Mouse (Mus musculus): ENCODE measurements at regions not wholly inside any gene's neighbourhood (a gene's known extent, or its start where the extent isn't known, plus 50 kb on each side); places are given as distances from the start of the nearest gene placed in this dataset.
A peak's percentile ranks its signal among the peaks of the same experiment; 100 is the strongest.

- ATAC-seq (ENCODE audit: low FRiP score), result no peak
- Histone ChIP-seq H3K4me1 (no peaks in the 10 kb centered on the region), H3K4me3 (replicated peaks) (no peak overlapping the region), H3K27me3 (replicated peaks) (no peaks in the 10 kb centered on the region), H3K27ac (replicated peaks) (no peak overlapping the region), H3K9me3 (replicated peaks) (no peaks in the 10 kb centered on the region), H3K36me3 (no peaks in the 10 kb centered on the region), H3K4me2 (no peak overlapping the region), H3K9ac (replicated peaks) (no peak overlapping the region)
- WGBS, result 44% methylated on average over 12 of the region's 12 CpGs
Measured at GRCm38 (mm10) chr10:17196205-17196604, 526.8 kb upstream of the Cited2 start.

GRCm38 (mm10) chr10:17196636-17197035 is 526.4 kb upstream of the Cited2 start:
- ATAC-seq (ENCODE audit: low FRiP score), result no peak
- 10% methylated on average over 1 of the region's 1 CpGs for WGBS
- H3K27ac ChIP-seq (replicated peaks), result no peak overlapping the region

GRCm38 (mm10) chr10:17200524-17201426 is 522.2 kb upstream of the Cited2 start:
- WGBS, result 73% methylated on average over 8 of the region's 8 CpGs
- no peak for ATAC-seq (ENCODE audit: low FRiP score)
- H3K9me3 ChIP-seq (replicated peaks), result no peaks in the 10 kb centered on the region

More at GRCm38 (mm10) chr10:17196636-17197035, 526.4 kb upstream of the Cited2 start:
- Histone ChIP-seq H3K9ac (replicated peaks) (no peak overlapping the region), H3K9me3 (replicated peaks) (no peaks in the 10 kb centered on the region), H3K4me3 (replicated peaks) (no peak overlapping the region), H3K36me3 (no peaks in the 10 kb centered on the region), H3K4me2 (no peak overlapping the region), H3K4me1 (no peaks in the 10 kb centered on the region), H3K27me3 (replicated peaks) (no peaks in the 10 kb centered on the region)

GRCm38 (mm10) chr10:17201427-17201745 is 521.6 kb upstream of the Cited2 start:
- ATAC-seq (ENCODE audit: low FRiP score), result no peak
- no peak overlapping the region for H3K4me2 ChIP-seq
- peaks cover 5% of the 10 kb centered on the region for H3K4me1 ChIP-seq
- no peak overlapping the region for H3K4me3 ChIP-seq (replicated peaks)
- 97% methylated on average over 1 of the region's 1 CpGs for WGBS
- no peak overlapping the region for H3K9ac ChIP-seq (replicated peaks)
- H3K27ac ChIP-seq (replicated peaks), result no peak overlapping the region
- H3K36me3 ChIP-seq, result no peaks in the 10 kb centered on the region
- H3K27me3 ChIP-seq (replicated peaks), result no peaks in the 10 kb centered on the region
- no peaks in the 10 kb centered on the region for H3K9me3 ChIP-seq (replicated peaks)

More at GRCm38 (mm10) chr10:17200524-17201426, 522.2 kb upstream of the Cited2 start:
- Histone ChIP-seq H3K4me1 (peaks cover 5% of the 10 kb centered on the region), H3K27ac (replicated peaks) (no peak overlapping the region), H3K4me2 (no peak overlapping the region), H3K9ac (replicated peaks) (no peak overlapping the region), H3K36me3 (no peaks in the 10 kb centered on the region), H3K4me3 (replicated peaks) (no peak overlapping the region), H3K27me3 (replicated peaks) (no peaks in the 10 kb centered on the region)

- peak overlapping the region; percentile 33; the same call in 1 of the 2 replicates for H3K27ac ChIP-seq (replicated peaks)
- H3K9me3 ChIP-seq (replicated peaks), result no peaks in the 10 kb centered on the region
- ATAC-seq (ENCODE audit: low FRiP score), result peak; percentile 66; the same call in 1 of the 2 replicates
- H3K27me3 ChIP-seq (replicated peaks), result no peaks in the 10 kb centered on the region
- WGBS, result 13% methylated on average over 4 of the region's 4 CpGs
- H3K36me3 ChIP-seq, result no peaks in the 10 kb centered on the region
- H3K4me2 ChIP-seq, result no peak overlapping the region
- H3K4me3 ChIP-seq (replicated peaks), result no peak overlapping the region
- no peak overlapping the region for H3K9ac ChIP-seq (replicated peaks)
- peaks cover 5% of the 10 kb centered on the region for H3K4me1 ChIP-seq
Measured at GRCm38 (mm10) chr10:17202556-17203415, 520.2 kb upstream of the Cited2 start.

- H3K36me3 ChIP-seq, result no peaks in the 10 kb centered on the region
- no peak overlapping the region for H3K27ac ChIP-seq (replicated peaks)
- H3K4me1 ChIP-seq, result peaks cover 5% of the 10 kb centered on the region
- 73% methylated on average over 4 of the region's 4 CpGs for WGBS
- no peak overlapping the region for H3K9ac ChIP-seq (replicated peaks)
- no peak overlapping the region for H3K4me3 ChIP-seq (replicated peaks)
- no peaks in the 10 kb centered on the region for H3K9me3 ChIP-seq (replicated peaks)
- ATAC-seq (ENCODE audit: low FRiP score), result no peak
- no peak overlapping the region for H3K4me2 ChIP-seq
- no peaks in the 10 kb centered on the region for H3K27me3 ChIP-seq (replicated peaks)
Measured at GRCm38 (mm10) chr10:17203416-17204110, 519.5 kb upstream of the Cited2 start.

- Histone ChIP-seq H3K4me2 (no peak overlapping the region), H3K9me3 (replicated peaks) (no peaks in the 10 kb centered on the region), H3K27ac (replicated peaks) (no peak overlapping the region), H3K36me3 (no peaks in the 10 kb centered on the region), H3K4me3 (replicated peaks) (no peak overlapping the region), H3K27me3 (replicated peaks) (no peaks in the 10 kb centered on the region), H3K9ac (replicated peaks) (no peak overlapping the region), H3K4me1 (peaks cover 5% of the 10 kb centered on the region)
- WGBS, result 65% methylated on average over 1 of the region's 1 CpGs
- no peak for ATAC-seq (ENCODE audit: low FRiP score)
Measured at GRCm38 (mm10) chr10:17204153-17204552, 518.9 kb upstream of the Cited2 start.

GRCm38 (mm10) chr10:17212551-17213309 is 510.3 kb upstream of the Cited2 start:
- no peak overlapping the region for H3K9ac ChIP-seq (replicated peaks)

GRCm38 (mm10) chr10:17213310-17214064 is 509.5 kb upstream of the Cited2 start:
- no peaks in the 10 kb centered on the region for H3K36me3 ChIP-seq
- no peaks in the 10 kb centered on the region for H3K9me3 ChIP-seq (replicated peaks)
- no peak overlapping the region for H3K27ac ChIP-seq (replicated peaks)
- ATAC-seq (ENCODE audit: low FRiP score), result no peak
- no peak overlapping the region for H3K9ac ChIP-seq (replicated peaks)
- H3K27me3 ChIP-seq (replicated peaks), result no peaks in the 10 kb centered on the region
- WGBS, result 25% methylated on average over 7 of the region's 7 CpGs
- no peak overlapping the region for H3K4me3 ChIP-seq (replicated peaks)
- no peaks in the 10 kb centered on the region for H3K4me1 ChIP-seq
- H3K4me2 ChIP-seq, result peak overlapping the region; percentile 31

More at GRCm38 (mm10) chr10:17212551-17213309, 510.3 kb upstream of the Cited2 start:
- no peaks in the 10 kb centered on the region for H3K9me3 ChIP-seq (replicated peaks)
- H3K27me3 ChIP-seq (replicated peaks), result no peaks in the 10 kb centered on the region
- 23% methylated on average over 12 of the region's 12 CpGs for WGBS
- peak overlapping the region; percentile 31 for H3K4me2 ChIP-seq
- H3K27ac ChIP-seq (replicated peaks), result no peak overlapping the region
- no peak overlapping the region for H3K4me3 ChIP-seq (replicated peaks)
- no peak for ATAC-seq (ENCODE audit: low FRiP score)
- no peaks in the 10 kb centered on the region for H3K4me1 ChIP-seq
- no peaks in the 10 kb centered on the region for H3K36me3 ChIP-seq

- H3K36me3 ChIP-seq, result no peaks in the 10 kb centered on the region
- no peak overlapping the region for H3K4me2 ChIP-seq
- no peaks in the 10 kb centered on the region for H3K4me1 ChIP-seq
- no peak overlapping the region for H3K9ac ChIP-seq (replicated peaks)
- no peaks in the 10 kb centered on the region for H3K27me3 ChIP-seq (replicated peaks)
- 84% methylated on average over 2 of the region's 2 CpGs for WGBS
- no peak overlapping the region for H3K27ac ChIP-seq (replicated peaks)
- ATAC-seq (ENCODE audit: low FRiP score), result no peak
- H3K4me3 ChIP-seq (replicated peaks), result no peak overlapping the region
- H3K9me3 ChIP-seq (replicated peaks), result no peaks in the 10 kb centered on the region
Measured at GRCm38 (mm10) chr10:17214065-17214440, 509.0 kb upstream of the Cited2 start.

All from neural tube, embryonic 15.5 days (tissue).